Mouse (Mus musculus) heart, embryonic 14.5 days (tissue): Measurements from ENCODE around the gene Nfe2. TPM values are rescaled to one million over a fixed set of nuclear protein-coding genes. Genes with fewer than 3 reads are reported as not detected.

Source experiments
- ATAC-seq: fragments of 200-750 bp; cut with Nextera tagmentation; 2 replicates; pipeline ENCODE4 v1.8.0; 2017; ENCODE audit warnings: low read depth, moderate TSS enrichment; ENCODE audit not compliant: insufficient number of reproducible peaks, insufficient read depth, low FRiP score
- H3K27ac ChIP-seq, 2 experiments: fragments of 200-500 bp in 1 of 2; fragments of 300-500 bp in 1 of 2; sonication (generic) in 1 of 2; replicated peaks in 1 of 2; 2 replicates each; pipeline ENCODE4 v1.5.1; 2012 to 2014; ENCODE audit warnings: low read depth in 2 of 2, low read length in 2 of 2, control low read depth in 1 of 2, mild to moderate bottlenecking in 1 of 2, mixed read lengths in 1 of 2; ENCODE audit not compliant: control insufficient read depth in 1 of 2, insufficient read depth in 1 of 2
- H3K27me3 ChIP-seq: fragments of 300-500 bp; sonication (generic); 2 replicates; pipeline ENCODE4 v1.6.1; 2014; ENCODE audit warnings: mild to moderate bottlenecking, low read length, control low read depth; ENCODE audit not compliant: control insufficient read depth, insufficient read depth
- H3K36me3 ChIP-seq: fragments of 300-500 bp; sonication (generic); 2 replicates; pipeline ENCODE4 v1.6.1; 2014; ENCODE audit warnings: mild to moderate bottlenecking, control low read depth, low read length, mixed read lengths; ENCODE audit not compliant: control insufficient read depth, insufficient read depth
- H3K4me1 ChIP-seq, 2 experiments: fragments of 200-500 bp in 1 of 2; fragments of 300-500 bp in 1 of 2; sonication (generic) in 1 of 2; 2 replicates each; pipeline ENCODE4 v1.6.1; 2012 to 2014; ENCODE audit warnings: low read length in 2 of 2, control low read depth in 1 of 2, mixed read lengths in 1 of 2; ENCODE audit not compliant: control insufficient read depth in 2 of 2, insufficient read depth in 2 of 2
- H3K4me2 ChIP-seq: fragments of 300-500 bp; sonication (generic); 2 replicates; pipeline ENCODE4 v1.6.1; 2014; ENCODE audit warnings: mild to moderate bottlenecking, low read length
- H3K4me3 ChIP-seq, 2 experiments: fragments of 200-500 bp in 1 of 2; fragments of 300-500 bp in 1 of 2; sonication (generic) in 1 of 2; 2 replicates each; pipeline ENCODE4 v1.5.1; 2012 to 2014; ENCODE audit warnings: low read length in 2 of 2, mild to moderate bottlenecking in 2 of 2, control low read depth in 1 of 2, low read depth in 1 of 2, moderate library complexity in 1 of 2; ENCODE audit not compliant: control insufficient read depth in 1 of 2, insufficient read depth in 1 of 2
- H3K9ac ChIP-seq: fragments of 300-500 bp; sonication (generic); 2 replicates; pipeline ENCODE4 v1.6.1; 2014; ENCODE audit warnings: mild to moderate bottlenecking, low read length
- H3K9me3 ChIP-seq: fragments of 300-500 bp; sonication (generic); 2 replicates; pipeline ENCODE4 v1.6.1; 2016; ENCODE audit warnings: low read length, control low read depth; ENCODE audit not compliant: control insufficient read depth
- WGBS: fragments of 180-500 bp; shearing (Covaris S2); extraction: QIAGEN DNeasy Blood & Tissue Kit; methylation state at CpG from one replicate; pipeline ENCODE4 v1.1.7; 2014; 5-methylcytosine and 5-hydroxymethylcytosine counted together
- polyA plus RNA-seq: library from polyadenylated mRNA; unstranded; fragments of >200 nt; fragmentation: Nextera tagmentation; extraction: Ambion mirVana; gene quantifications from 2 replicates; pipeline ENCODE4 v1.2.1, GENCODE M21; 2014

The Nfe2 gene
- polyA plus RNA-seq, 1 experiment from 2014 or later: 2.2 TPM

GRCm38 (mm10) chr15:103240160-103241028 is 17.8 kb downstream of the Nfe2 start, which contains the start of gene Hnrnpa1:
Gene Hnrnpa1, plus strand, starts transcription at chr15:103240432.
- WGBS: under 1% methylated on average over 47 of the region's 47 CpGs
- Histone ChIP-seq H3K4me1 (peaks cover 6 to 38% of the 10 kb centered on the region in 2 experiments), H3K27me3 (no peaks in the 10 kb centered on the region), H3K4me3 (peak within 1 kb of the TSS; percentile 80), H3K36me3 (peaks cover 46% of the 10 kb centered on the region), H3K9ac (peak within 1 kb of the TSS; percentile 94), H3K9me3 (no peaks in the 10 kb centered on the region), H3K27ac (peak within 1 kb of the TSS; percentile 95 to 99), H3K4me2 (peak within 1 kb of the TSS; percentile 86)
- peak; percentile 90 for ATAC-seq

DNA sequence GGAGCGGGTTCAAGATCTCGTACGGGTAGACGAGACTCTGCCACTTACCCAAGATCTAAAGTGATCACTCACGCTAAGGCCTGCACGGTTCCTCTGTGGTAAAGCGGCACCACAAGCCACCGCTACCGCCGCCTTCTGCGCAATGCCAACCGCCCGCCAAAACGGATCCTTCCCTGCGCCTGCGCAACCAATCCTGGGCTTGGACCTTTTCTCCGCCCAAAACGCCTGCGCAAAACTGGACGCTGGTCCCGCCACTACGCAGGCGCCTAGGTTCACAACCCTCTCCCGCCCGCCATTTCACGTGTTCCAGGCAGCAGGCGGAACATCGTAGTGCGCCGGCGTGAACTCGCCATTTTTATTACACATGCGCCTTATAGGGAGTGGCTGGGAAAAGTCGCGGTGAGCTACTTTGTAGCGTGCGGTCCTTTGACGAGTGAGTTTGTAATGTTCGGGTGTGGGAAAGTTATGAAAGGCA is 18.5 kb downstream of the Nfe2 start, which contains the start of gene Cbx5:
Cbx5 (minus strand) TSS at position 132 of the 475 bp plus-strand sequence.
- Histone ChIP-seq H3K36me3 (peaks cover 42% of the 10 kb centered on the region), H3K27ac (peak within 1 kb of the TSS; percentile 95 to 99)
- WGBS: under 1% methylated on average over 39 of the region's 39 CpGs

GRCm38 (mm10) chr15:103239130-103239684 is 19.0 kb downstream of the Nfe2 start:
- Histone ChIP-seq H3K4me1 (peaks cover 6 to 36% of the 10 kb centered on the region in 2 experiments; a peak in 3 of 4 replicates), H3K4me2 (peak overlapping the region; percentile 72), H3K4me3 (peak overlapping the region; percentile 80), H3K9me3 (no peaks in the 10 kb centered on the region), H3K36me3 (peaks cover 43% of the 10 kb centered on the region), H3K27me3 (no peaks in the 10 kb centered on the region), H3K9ac (peak overlapping the region; percentile 94), H3K27ac (peak overlapping the region; percentile 94 to 95)
- ATAC-seq: peak; percentile 82
- WGBS: 0% methylated on average over 26 of the region's 26 CpGs

More for the DNA sequence above, 18.5 kb downstream of the Nfe2 start, which contains the start of gene Cbx5:
- no peaks in the 10 kb centered on the region for H3K27me3 ChIP-seq
- peak within 1 kb of the TSS; percentile 86 for H3K4me2 ChIP-seq
- ATAC-seq: peak; percentile 90
- H3K4me1 ChIP-seq: peaks cover 6 to 36% of the 10 kb centered on the region in 2 experiments; a peak in 3 of 4 replicates
- H3K9ac ChIP-seq: peak within 1 kb of the TSS; percentile 94
- no peaks in the 10 kb centered on the region for H3K9me3 ChIP-seq
- peak within 1 kb of the TSS; percentile 80 for H3K4me3 ChIP-seq

GRCm38 (mm10) chr15:103237295-103237694 is 20.9 kb downstream of the Nfe2 start:
- Histone ChIP-seq H3K4me1 (peaks cover 2 to 23% of the 10 kb centered on the region in 2 experiments; a peak in 3 of 4 replicates), H3K27me3 (no peaks in the 10 kb centered on the region), H3K4me2 (peak overlapping the region; percentile 6; the same call in 1 of the 2 replicates), H3K36me3 (peaks cover 24% of the 10 kb centered on the region), H3K9me3 (no peaks in the 10 kb centered on the region), H3K27ac (no peak overlapping the region), H3K4me3 (no peak overlapping the region), H3K9ac (no peak overlapping the region)
- ATAC-seq: no peak
- WGBS: 85% methylated on average over 7 of the region's 7 CpGs

DNA sequence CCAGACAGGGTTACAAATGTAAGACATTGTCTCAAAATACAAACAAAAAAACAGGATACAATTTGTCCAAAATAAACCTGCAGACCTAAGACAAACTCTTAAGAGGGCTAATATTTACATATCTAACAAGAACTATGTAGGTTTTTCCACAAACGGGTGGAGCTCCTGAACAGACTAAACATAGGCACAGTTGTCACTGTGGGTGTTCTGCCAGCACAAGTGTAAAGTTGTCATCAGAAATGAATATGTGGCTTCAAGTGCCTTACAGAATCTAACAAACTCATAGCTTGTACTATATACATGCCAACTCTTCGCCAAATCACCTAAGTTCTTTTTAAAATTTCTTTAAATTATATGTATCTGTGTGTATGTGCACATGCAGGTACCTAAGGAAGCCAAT is 25.1 kb downstream of the Nfe2 start:
- WGBS: 62% methylated on average over 2 of the region's 2 CpGs
- no peak overlapping the region for H3K9ac ChIP-seq
- H3K4me2 ChIP-seq: no peak overlapping the region
- no peaks in the 10 kb centered on the region for H3K27me3 ChIP-seq
- H3K4me1 ChIP-seq: peaks cover 0 to 30% of the 10 kb centered on the region in 2 experiments; a peak in 2 of 4 replicates
- no peak for ATAC-seq
- no peak overlapping the region for H3K27ac ChIP-seq
- no peak overlapping the region for H3K4me3 ChIP-seq
- 0 out of 2 replicates have a peak, but pooled peaks cover 9% of the 10 kb centered on the region for H3K36me3 ChIP-seq
- no peaks in the 10 kb centered on the region for H3K9me3 ChIP-seq

DNA sequence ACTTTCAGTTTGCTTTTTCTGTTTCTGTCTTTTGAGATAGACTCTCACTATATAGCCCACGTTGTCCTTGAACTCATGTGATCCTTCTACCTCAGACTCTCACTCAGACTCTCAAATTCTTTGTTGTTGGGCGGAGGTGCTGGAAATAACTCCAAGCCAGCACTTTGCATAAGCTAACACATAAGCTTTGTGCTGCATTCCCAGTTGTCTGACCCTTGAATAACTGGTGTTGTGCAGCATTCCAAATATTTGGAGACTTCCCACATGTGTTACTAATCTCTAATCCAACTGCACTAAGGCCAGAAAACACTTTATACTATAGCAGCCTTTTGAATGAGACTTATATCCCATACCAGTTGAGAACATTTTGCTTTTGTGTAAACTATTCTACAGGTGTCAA is 29.3 kb downstream of the Nfe2 start:
- Histone ChIP-seq H3K36me3 (no peaks in the 10 kb centered on the region), H3K4me3 (no peak overlapping the region), H3K9me3 (no peaks in the 10 kb centered on the region), H3K4me1 (peaks cover 0 to 29% of the 10 kb centered on the region in 2 experiments; a peak in 2 of 4 replicates), H3K9ac (no peak overlapping the region; the same call in 1 of the 2 replicates), H3K4me2 (no peak overlapping the region), H3K27ac (peak overlapping the region; percentile 59 to 74; a peak in 2 of 4 replicates), H3K27me3 (no peaks in the 10 kb centered on the region)
- no peak for ATAC-seq
- 32% methylated on average over 2 of the region's 2 CpGs for WGBS

DNA sequence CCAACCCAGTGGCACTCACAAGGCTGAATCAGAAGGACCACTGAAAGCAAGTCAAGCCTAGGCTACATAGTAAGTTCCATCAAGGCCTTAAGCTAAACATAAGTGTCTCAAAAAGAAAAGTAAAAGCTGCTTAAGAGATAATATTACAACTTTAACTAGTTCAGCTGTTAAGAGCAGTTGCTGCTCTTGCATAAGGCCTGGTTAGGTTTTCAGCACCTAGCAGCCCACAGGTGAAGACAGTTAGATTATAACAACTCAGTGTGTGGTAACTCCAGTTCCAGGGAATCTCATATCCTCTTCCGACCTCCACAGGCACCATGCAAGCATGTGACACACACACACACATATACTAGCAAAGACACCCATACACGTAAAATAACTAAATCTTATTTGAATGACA is 30.6 kb downstream of the Nfe2 start:
- Histone ChIP-seq H3K9me3 (no peaks in the 10 kb centered on the region), H3K9ac (no peak overlapping the region), H3K27me3 (no peaks in the 10 kb centered on the region), H3K4me2 (no peak overlapping the region), H3K4me3 (no peak overlapping the region), H3K36me3 (no peaks in the 10 kb centered on the region), H3K4me1 (peaks cover 0 to 25% of the 10 kb centered on the region in 2 experiments; a peak in 2 of 4 replicates), H3K27ac (0 out of 4 replicates have a peak overlapping the region, but pooled peaks of 1 of the 2 experiments have one; percentile 24)
- no peak for ATAC-seq
- 57% methylated on average over 2 of the region's 2 CpGs for WGBS
